Mouse (Mus musculus): ENCODE results near the gene Gm20696.

Gene Gm20696

GRCm38 (mm10) chr6:99282866-99283657 lies 383.5 kb downstream of the Gm20696 start:
- DNase-seq (ENCODE audit: extremely low spot score) = no peak

- no peak for DNase-seq (ENCODE audit: extremely low spot score)
Observed at GRCm38 (mm10) chr6:99281433-99281832, 385.2 kb downstream of the Gm20696 start.

- DNase-seq (ENCODE audit: extremely low spot score) = no peak
Observed at GRCm38 (mm10) chr6:99280619-99281018, 386.0 kb downstream of the Gm20696 start.

- no peak for DNase-seq (ENCODE audit: extremely low spot score)
Observed at GRCm38 (mm10) chr6:99277251-99277650, 389.3 kb downstream of the Gm20696 start.

- peak; percentile 15 for DNase-seq (ENCODE audit: extremely low spot score)
Observed at GRCm38 (mm10) chr6:99276297-99276653, 390.3 kb downstream of the Gm20696 start.

GRCm38 (mm10) chr6:99275381-99276296 lies 391.0 kb downstream of the Gm20696 start:
- DNase-seq (ENCODE audit: extremely low spot score) = no peak

- no peak for DNase-seq (ENCODE audit: extremely low spot score)
Observed at GRCm38 (mm10) chr6:99274667-99275066, 391.9 kb downstream of the Gm20696 start.

GRCm38 (mm10) chr6:99274222-99274621 lies 392.4 kb downstream of the Gm20696 start:
- DNase-seq (ENCODE audit: extremely low spot score) = no peak

- DNase-seq (ENCODE audit: extremely low spot score) = no peak
Observed at GRCm38 (mm10) chr6:99273177-99273576, 393.4 kb downstream of the Gm20696 start.

GRCm38 (mm10) chr6:99272174-99272573 lies 394.4 kb downstream of the Gm20696 start:
- no peak for DNase-seq (ENCODE audit: extremely low spot score)

GRCm38 (mm10) chr6:99271741-99272140 lies 394.9 kb downstream of the Gm20696 start:
- no peak for DNase-seq (ENCODE audit: extremely low spot score)

GRCm38 (mm10) chr6:99269921-99270320 lies 396.7 kb downstream of the Gm20696 start:
- DNase-seq (ENCODE audit: extremely low spot score) = no peak

- DNase-seq (ENCODE audit: extremely low spot score) = no peak
Observed at GRCm38 (mm10) chr6:99268171-99269061, 398.2 kb downstream of the Gm20696 start.

- DNase-seq (ENCODE audit: extremely low spot score) = peak; percentile 45
Observed at GRCm38 (mm10) chr6:99265945-99266656, 400.5 kb downstream of the Gm20696 start.

- no peak for DNase-seq (ENCODE audit: extremely low spot score)
Observed at GRCm38 (mm10) chr6:99265173-99265572, 401.4 kb downstream of the Gm20696 start.

- peak; percentile 22 for DNase-seq (ENCODE audit: extremely low spot score)
Observed at GRCm38 (mm10) chr6:99264192-99265093, 402.2 kb downstream of the Gm20696 start.

- no peak for DNase-seq (ENCODE audit: extremely low spot score)
Observed at GRCm38 (mm10) chr6:99263886-99264185, 402.8 kb downstream of the Gm20696 start.

GRCm38 (mm10) chr6:99263061-99263885 lies 403.3 kb downstream of the Gm20696 start:
- DNase-seq (ENCODE audit: extremely low spot score) = peak; percentile 31

- no peak for DNase-seq (ENCODE audit: extremely low spot score)
Observed at GRCm38 (mm10) chr6:99261737-99262130, 404.9 kb downstream of the Gm20696 start.

All from embryo, embryonic 9.5 days (tissue).